Comparison of ENCODE assay signal across 26 mouse cellular contexts in genomic region chr6:91992823-91993222, GRCm38 (mm10). TPM values are rescaled to one million over a fixed set of nuclear protein-coding genes. Genes with fewer than 3 reads are reported as not detected.
DNase-seq lines count a peak whose midpoint lies in the region; ATAC-seq and TF ChIP-seq lines count a peak whose summit lies in the region.
"Had no signal": no experiment of that assay in that cellular context is flagged by ENCODE, and none has a peak within 500 bp of the region (broad histone marks: within the 10 kb centered on the region; RNA-seq: fewer than 3 reads in every experiment).

No protein-coding gene starts in this region.

- H3K4me1 ChIP-seq in spleen, adult 2 months (ENCODE audit: control insufficient read depth, insufficient read depth, insufficient read length), result no peaks in the 10 kb centered on the region
- peaks cover 49% of the 10 kb centered on the region for H3K4me1 ChIP-seq in liver, embryonic 12.5 days
- H3K4me1 ChIP-seq: limb, embryonic 12.5 days had no signal

- no peak for TF ChIP-seq CTCF in spleen, adult 2 months (IDR thresholded peaks at IDR 0.05; ENCODE audit: extremely low read depth, insufficient read depth, insufficient read length, insufficient replicate concordance)

- no peak overlapping the region for H3K4me3 ChIP-seq in spleen, adult 2 months (ENCODE audit: extremely low read depth, insufficient read depth, insufficient read length)
- H3K4me3 ChIP-seq in liver, embryonic 12.5 days, result no peak overlapping the region
- H3K4me3 ChIP-seq: embryonic facial prominence, embryonic 10.5 days; forebrain, embryonic 12.5 days; heart, embryonic 10.5 days; hindbrain, embryonic 15.5 days; layer of hippocampus, adult 2 months; limb, embryonic 12.5 days; midbrain, embryonic 15.5 days; neural tube, embryonic 13.5 days had no signal

- H3K27me3 ChIP-seq in spleen, adult 2 months (ENCODE audit: control insufficient read depth, insufficient read depth, low read length), result no peaks in the 10 kb centered on the region
- H3K27me3 ChIP-seq in liver, embryonic 12.5 days (replicated peaks), result no peaks in the 10 kb centered on the region
- H3K27me3 ChIP-seq: hindbrain, embryonic 15.5 days; midbrain, embryonic 15.5 days; neural tube, embryonic 13.5 days had no signal

- no peaks in the 10 kb centered on the region for H3K36me3 ChIP-seq in spleen, adult 2 months (ENCODE audit: control insufficient read depth, insufficient read depth, low read length)
- no peaks in the 10 kb centered on the region; the same call in 1 of the 2 replicates for H3K36me3 ChIP-seq in liver, embryonic 12.5 days
- H3K36me3 ChIP-seq: embryonic facial prominence, embryonic 10.5 days; forebrain, embryonic 12.5 days; hindbrain, embryonic 15.5 days; limb, embryonic 12.5 days; midbrain, embryonic 15.5 days; neural tube, embryonic 13.5 days had no signal

- no peak for TF ChIP-seq POLR2A in spleen, adult 2 months (IDR thresholded peaks at IDR 0.05; ENCODE audit: low read depth, low read length)

- no peaks in the 10 kb centered on the region for H3K9me3 ChIP-seq in liver, embryonic 12.5 days (replicated peaks)
- H3K9me3 ChIP-seq: embryonic facial prominence, embryonic 10.5 days; forebrain, embryonic 12.5 days; heart, embryonic 10.5 days; hindbrain, embryonic 15.5 days; limb, embryonic 12.5 days; midbrain, embryonic 15.5 days; neural tube, embryonic 13.5 days had no signal

- WGBS in spleen, adult 2 months, result 81% methylated on average over 2 of the region's 2 CpGs
- 42% methylated on average over 2 of the region's 2 CpGs for WGBS in liver, embryonic 12.5 days (ENCODE audit: insufficient replicate concordance)

- peak; percentile 81 for ATAC-seq in erythroblast, adult 5-6 weeks (replicated peaks; ENCODE audit: low FRiP score, poor library complexity, severe bottlenecking)
- ATAC-seq in liver, embryonic 12.5 days, result peak; percentile 83
- peak; percentile 31; the same call in 1 of the 2 replicates for ATAC-seq in megakaryocyte progenitor cell, adult 5-6 weeks (replicated peaks; ENCODE audit: poor library complexity)
- ATAC-seq: activated CD4-positive, CD25-positive, alpha-beta regulatory T cell, adult 4 months; midbrain, embryonic 15.5 days had no signal

- H3K4me2 ChIP-seq in liver, embryonic 12.5 days, result peak overlapping the region; percentile 51
- H3K4me2 ChIP-seq: forebrain, embryonic 12.5 days; hindbrain, embryonic 15.5 days; limb, embryonic 12.5 days; midbrain, embryonic 15.5 days; neural tube, embryonic 13.5 days had no signal

- 0 out of 2 replicates have a peak overlapping the region, but pooled peaks have one; percentile 9 for H3K9ac ChIP-seq in liver, embryonic 12.5 days
- H3K9ac ChIP-seq: forebrain, embryonic 12.5 days; hindbrain, embryonic 15.5 days; limb, embryonic 12.5 days; midbrain, embryonic 15.5 days; neural tube, embryonic 13.5 days had no signal

- DNase-seq in spleen, adult 2 months (ENCODE audit: low read depth in 1 of 2, low spot score in 2 of 2), result no peak
- no peak for DNase-seq in spleen, postnatal 14 days (ENCODE audit: low spot score in 2 of 2)
- DNase-seq in T-cell, adult 2 months (ENCODE audit: low spot score), result no peak
- DNase-seq in yolk sac, embryonic 10.5 days (ENCODE audit: low spot score), result no peak
- DNase-seq: adrenal gland, adult 8-10 months; cerebellum, adult 11 months; cerebellum, postnatal 10 days; heart, postnatal 4 days; kidney, adult 8-10 months; lung, adult 2 months; thymus, adult 18-20 months; thymus, postnatal 4 days had no signal

- 0 out of 2 replicates have a peak overlapping the region, but pooled peaks have one; percentile 8 for H3K27ac ChIP-seq in spleen, adult 2 months (ENCODE audit: insufficient read depth, low read length)
- H3K27ac ChIP-seq in liver, embryonic 12.5 days, result peak overlapping the region; percentile 76
- H3K27ac ChIP-seq: embryonic facial prominence, embryonic 10.5 days; forebrain, embryonic 12.5 days; heart, embryonic 10.5 days; hindbrain, embryonic 15.5 days; layer of hippocampus, adult 2 months; limb, embryonic 12.5 days; midbrain, embryonic 15.5 days; neural tube, embryonic 13.5 days had no signal

RNA-seq across cellular contexts. Expression of gene Fgd5, which starts 14.1 kb away (rescaled TPM):
- 5.9 and 7.1 TPM in 2 replicates for polyA plus RNA-seq in spleen, adult 2 months (2012; rRNA removed)
- not detected in 2 replicates for total RNA-seq in erythroblast, adult 5-6 weeks (2015; ENCODE audit: low replicate concordance)
- 0.70 TPM in 1 of 2 replicates, not detected in the other for total RNA-seq in erythroblast, adult 5-6 weeks (2017; ENCODE audit: low replicate concordance)
- 5.9 and 6.0 TPM in 2 replicates for polyA plus RNA-seq in liver, embryonic 12.5 days (2016; fragmentation: Nextera tagmentation; extraction: Ambion mirVana)
- total RNA-seq in megakaryocyte progenitor cell, adult 5-6 weeks (2015), result 0.24 and 0.32 TPM in 2 replicates
- 0.41 TPM in 1 of 2 replicates, not detected in the other for total RNA-seq in megakaryocyte progenitor cell, adult 5-6 weeks (2017)
- total RNA-seq: MEL had no signal
- polyA plus RNA-seq: C2C12 had no signal

Comparison
In these comparisons a context has a peak if more than half of its experiments do, and no peak if none do; other contexts are left out.
1. ATAC-seq: peak in every context shown above with its lines; median percentile 83 in liver, embryonic 12.5 days; 81 in erythroblast, adult 5-6 weeks; 31 in megakaryocyte progenitor cell, adult 5-6 weeks.